Mouse (Mus musculus): ENCODE data around the gene Kat14. TPM values are rescaled to one million over a fixed set of nuclear protein-coding genes. Genes with fewer than 3 reads are reported as not detected.
A peak's percentile ranks its signal among the peaks of the same experiment; 100 is the strongest.

The Kat14 gene
- total and polyA plus RNA-seq, 2 experiments, result 10.2 to 15.8 TPM

- Histone ChIP-seq H3K27me3 (ENCODE audit: control insufficient read depth, insufficient read depth, low read length) (no peaks in the 10 kb centered on the region), H3K4me1 (ENCODE audit: control insufficient read depth, insufficient read depth, low read length) (no peaks in the 10 kb centered on the region), H3K36me3 (ENCODE audit: control insufficient read depth, insufficient read depth, low read length) (no peaks in the 10 kb centered on the region), H3K9ac (ENCODE audit: low read depth, low read length) (no peak overlapping the region), H3K27ac (replicated peaks; ENCODE audit: insufficient read depth, low read depth, low read length) (no peak overlapping the region), H3K79me2 (ENCODE audit: control insufficient read depth, insufficient read depth, low read length) (no peaks in the 10 kb centered on the region), H3K4me3 (ENCODE audit: insufficient read depth, low read depth, low read length) (no peak overlapping the region)
- TF ChIP-seq POLR2A (IDR thresholded peaks at IDR 0.05; ENCODE audit: extremely low read depth, insufficient read depth, low read length) (no peak), CTCF (IDR thresholded peaks at IDR 0.05; ENCODE audit: low read depth, low read length) (no peak)
- DNase-seq (ENCODE audit: extremely low read depth, low read depth, low spot score), result no peak
- WGBS, result 79% methylated on average over 3 of the region's 3 CpGs
Observed at GRCm38 (mm10) chr2:144439191-144439700, 70.5 kb downstream of the Kat14 start.

DNA sequence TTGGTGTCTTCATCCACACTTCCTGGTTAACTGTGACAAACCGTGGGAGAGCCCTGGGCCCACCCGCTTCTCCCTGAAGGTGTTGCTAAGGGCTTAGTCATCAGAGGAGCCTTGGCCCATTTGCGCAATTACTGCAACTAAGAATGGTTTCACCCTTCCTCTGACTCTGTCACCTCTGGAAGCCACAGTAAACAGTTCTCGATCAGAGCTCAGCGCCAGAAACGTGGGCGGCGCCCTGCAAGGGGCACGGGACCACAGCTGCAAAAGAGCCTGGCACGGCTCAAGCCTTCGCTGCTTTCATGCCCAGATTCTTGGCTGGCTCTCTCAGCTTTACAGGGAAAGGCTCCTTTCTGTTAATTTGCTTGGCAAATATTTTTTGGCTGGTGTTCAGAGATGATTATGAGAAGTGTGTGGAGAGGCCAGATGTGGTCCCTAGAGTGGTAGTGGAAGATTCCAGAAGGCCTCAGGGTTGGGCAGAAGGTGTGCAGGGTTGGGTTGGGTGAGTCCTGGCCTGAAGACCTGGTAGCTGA is 72.7 kb downstream of the Kat14 start:
- no peak for DNase-seq (ENCODE audit: extremely low read depth, low read depth, low spot score)
- H3K9ac ChIP-seq (ENCODE audit: low read depth, low read length), result no peak overlapping the region
- no peak overlapping the region for H3K4me3 ChIP-seq (ENCODE audit: insufficient read depth, low read depth, low read length)
- 56% methylated on average over 11 of the region's 11 CpGs for WGBS
- H3K27me3 ChIP-seq (ENCODE audit: control insufficient read depth, insufficient read depth, low read length), result no peaks in the 10 kb centered on the region
- H3K27ac ChIP-seq (replicated peaks; ENCODE audit: insufficient read depth, low read depth, low read length), result no peak overlapping the region
- H3K36me3 ChIP-seq (ENCODE audit: control insufficient read depth, insufficient read depth, low read length), result no peaks in the 10 kb centered on the region
- no peaks in the 10 kb centered on the region for H3K79me2 ChIP-seq (ENCODE audit: control insufficient read depth, insufficient read depth, low read length)
- TF ChIP-seq POLR2A (IDR thresholded peaks at IDR 0.05; ENCODE audit: extremely low read depth, insufficient read depth, low read length), result no peak
- no peak for TF ChIP-seq CTCF (IDR thresholded peaks at IDR 0.05; ENCODE audit: low read depth, low read length)
- no peaks in the 10 kb centered on the region for H3K4me1 ChIP-seq (ENCODE audit: control insufficient read depth, insufficient read depth, low read length)

DNA sequence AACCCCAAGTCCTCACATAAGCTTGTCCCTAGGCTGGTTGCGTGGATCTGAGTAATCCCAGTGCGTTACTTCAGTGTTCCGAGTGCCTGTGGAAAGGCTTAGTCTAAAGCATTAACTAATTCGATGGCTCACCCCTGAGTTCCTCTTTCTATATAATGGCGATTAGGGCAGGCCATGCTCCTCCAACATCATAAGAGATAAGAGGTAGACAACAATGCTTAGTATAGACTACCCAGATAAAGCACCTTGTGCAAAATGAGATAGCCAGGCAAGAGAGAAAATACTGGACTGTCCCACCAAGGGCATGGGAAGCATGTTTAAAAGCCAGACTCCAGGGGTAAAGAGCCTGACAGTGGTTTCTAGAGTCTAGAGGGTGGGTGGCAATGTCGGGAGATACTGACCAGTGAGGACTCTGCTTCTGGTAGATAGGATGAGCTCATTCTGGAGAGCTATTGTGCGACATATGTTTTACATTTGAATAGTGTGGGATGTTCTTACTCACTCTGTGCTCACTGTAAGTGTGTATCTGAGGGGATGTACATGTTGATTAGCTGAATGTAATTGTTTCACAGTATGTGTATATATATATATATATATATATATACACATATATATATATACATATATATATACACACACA is 77.7 kb downstream of the Kat14 start:
- H3K9ac ChIP-seq (ENCODE audit: low read depth, low read length), result no peak overlapping the region
- H3K4me3 ChIP-seq (ENCODE audit: insufficient read depth, low read depth, low read length), result no peak overlapping the region
- no peak overlapping the region for H3K27ac ChIP-seq (replicated peaks; ENCODE audit: insufficient read depth, low read depth, low read length)
- H3K79me2 ChIP-seq (ENCODE audit: control insufficient read depth, insufficient read depth, low read length), result no peaks in the 10 kb centered on the region
- no peak for DNase-seq (ENCODE audit: extremely low read depth, low read depth, low spot score)
- WGBS, result 78% methylated on average over 7 of the region's 7 CpGs
- no peak for TF ChIP-seq POLR2A (IDR thresholded peaks at IDR 0.05; ENCODE audit: extremely low read depth, insufficient read depth, low read length)
- TF ChIP-seq CTCF (IDR thresholded peaks at IDR 0.05; ENCODE audit: low read depth, low read length), result no peak
- no peaks in the 10 kb centered on the region for H3K36me3 ChIP-seq (ENCODE audit: control insufficient read depth, insufficient read depth, low read length)
- no peaks in the 10 kb centered on the region for H3K4me1 ChIP-seq (ENCODE audit: control insufficient read depth, insufficient read depth, low read length)
- H3K27me3 ChIP-seq (ENCODE audit: control insufficient read depth, insufficient read depth, low read length), result no peaks in the 10 kb centered on the region

DNA sequence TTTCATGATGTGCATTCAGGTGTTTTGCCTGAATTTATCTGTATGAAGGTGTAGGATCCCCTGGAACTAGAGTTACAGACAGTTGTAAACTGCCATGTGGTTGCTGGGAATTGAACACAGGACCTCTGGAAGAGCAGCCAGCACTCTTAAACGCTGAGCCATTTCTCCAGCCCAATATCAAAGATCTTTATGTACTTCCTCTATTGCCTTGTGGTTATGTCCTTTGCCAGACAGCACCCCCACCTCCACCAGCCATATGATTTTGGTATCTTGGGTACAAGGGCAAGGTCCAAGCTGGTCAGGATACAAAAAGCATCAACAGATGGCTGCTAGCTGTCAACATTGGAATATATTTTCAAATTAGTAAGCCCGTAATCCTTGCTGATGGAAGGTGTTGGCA is 81.6 kb downstream of the Kat14 start:
- no peaks in the 10 kb centered on the region for H3K4me1 ChIP-seq (ENCODE audit: control insufficient read depth, insufficient read depth, low read length)
- no peak overlapping the region for H3K4me3 ChIP-seq (ENCODE audit: insufficient read depth, low read depth, low read length)
- H3K27ac ChIP-seq (replicated peaks; ENCODE audit: insufficient read depth, low read depth, low read length), result no peak overlapping the region
- WGBS, result 69% methylated on average over 2 of the region's 2 CpGs
- peaks cover 2% of the 10 kb centered on the region; the same call in 1 of the 2 replicates for H3K27me3 ChIP-seq (ENCODE audit: control insufficient read depth, insufficient read depth, low read length)
- no peak for DNase-seq (ENCODE audit: extremely low read depth, low read depth, low spot score)
- H3K79me2 ChIP-seq (ENCODE audit: control insufficient read depth, insufficient read depth, low read length), result no peaks in the 10 kb centered on the region
- H3K9ac ChIP-seq (ENCODE audit: low read depth, low read length), result no peak overlapping the region
- no peaks in the 10 kb centered on the region for H3K36me3 ChIP-seq (ENCODE audit: control insufficient read depth, insufficient read depth, low read length)
- TF ChIP-seq POLR2A (IDR thresholded peaks at IDR 0.05; ENCODE audit: extremely low read depth, insufficient read depth, low read length) (no peak), CTCF (IDR thresholded peaks at IDR 0.05; ENCODE audit: low read depth, low read length) (no peak)

DNA sequence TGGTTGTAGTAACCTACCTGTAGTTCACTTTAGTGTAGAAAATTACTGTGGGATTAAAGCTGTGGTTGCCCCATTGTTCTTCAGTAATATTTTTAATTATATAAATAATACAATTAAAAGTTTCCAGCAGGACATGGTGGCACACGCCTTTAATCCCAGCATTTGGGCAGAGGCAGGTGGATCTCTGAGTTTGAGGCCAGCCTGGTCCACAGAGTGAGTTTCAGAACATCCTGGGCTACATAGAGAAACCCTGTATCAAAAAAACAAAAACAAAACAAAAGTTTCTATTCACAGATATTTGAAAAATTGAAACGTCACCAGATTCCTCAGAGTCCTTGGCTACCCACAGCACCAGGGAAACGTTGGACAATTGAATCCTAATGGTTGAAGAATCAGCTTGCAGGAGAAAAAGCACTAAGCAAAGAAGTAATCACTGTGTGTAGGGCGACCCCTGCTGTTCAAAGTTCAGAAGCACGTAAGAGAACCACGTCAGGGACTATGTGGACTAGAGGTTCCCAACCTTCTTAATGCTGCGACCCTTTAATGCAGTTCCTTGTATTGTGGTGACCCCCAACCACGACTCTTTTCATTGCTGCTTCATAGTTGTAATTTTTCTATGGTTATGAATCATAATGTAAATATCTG is 83.7 kb downstream of the Kat14 start:
- no peak overlapping the region for H3K27ac ChIP-seq (replicated peaks; ENCODE audit: insufficient read depth, low read depth, low read length)
- no peaks in the 10 kb centered on the region for H3K4me1 ChIP-seq (ENCODE audit: control insufficient read depth, insufficient read depth, low read length)
- H3K36me3 ChIP-seq (ENCODE audit: control insufficient read depth, insufficient read depth, low read length), result no peaks in the 10 kb centered on the region
- TF ChIP-seq POLR2A (IDR thresholded peaks at IDR 0.05; ENCODE audit: extremely low read depth, insufficient read depth, low read length) (no peak), CTCF (IDR thresholded peaks at IDR 0.05; ENCODE audit: low read depth, low read length) (peak; percentile 48)
- WGBS, result 10% methylated on average over 8 of the region's 8 CpGs
- H3K27me3 ChIP-seq (ENCODE audit: control insufficient read depth, insufficient read depth, low read length), result peaks cover 2% of the 10 kb centered on the region; the same call in 1 of the 2 replicates
- H3K79me2 ChIP-seq (ENCODE audit: control insufficient read depth, insufficient read depth, low read length), result no peaks in the 10 kb centered on the region
- H3K9ac ChIP-seq (ENCODE audit: low read depth, low read length), result no peak overlapping the region
- peak; percentile 71 for DNase-seq (ENCODE audit: extremely low read depth, low read depth, low spot score)
- no peak overlapping the region for H3K4me3 ChIP-seq (ENCODE audit: insufficient read depth, low read depth, low read length)

Other genes with a start within 250 kb of the Kat14 start
- 6.8 and 7.2 TPM in 2 replicates for gene Mgme1, start 98.3 kb upstream of the Kat14 start, total RNA-seq (2014; rRNA removed)
- gene Mgme1, start 98.3 kb upstream of the Kat14 start, polyA plus RNA-seq (2012; rRNA removed), result 3.0 and 3.5 TPM in 2 replicates
- gene Snx5, start 98.1 kb upstream of the Kat14 start, total RNA-seq (2014; rRNA removed), result 60.3 and 62.4 TPM in 2 replicates
- gene Snx5, start 98.1 kb upstream of the Kat14 start, polyA plus RNA-seq (2012; rRNA removed), result 17.2 and 21.8 TPM in 2 replicates
- gene Ovol2, start 36.8 kb upstream of the Kat14 start, total RNA-seq (2014; rRNA removed), result 0.18 TPM in 1 of 2 replicates, not detected in the other
- gene Ovol2, start 36.8 kb upstream of the Kat14 start, polyA plus RNA-seq (2012; rRNA removed), result not detected in 2 replicates
- not detected in 2 replicates for gene Pet117, start within 50 bp of the Kat14 start, total RNA-seq (2014; rRNA removed)
- gene Pet117, start within 50 bp of the Kat14 start, polyA plus RNA-seq (2012; rRNA removed), result not detected in 2 replicates
- gene Dzank1, start 158.4 kb downstream of the Kat14 start, total RNA-seq (2014; rRNA removed), result 0.18 and 0.34 TPM in 2 replicates
- gene Dzank1, start 158.4 kb downstream of the Kat14 start, polyA plus RNA-seq (2012; rRNA removed), result 0.09 and 0.48 TPM in 2 replicates
- gene Polr3f, start 158.7 kb downstream of the Kat14 start, total RNA-seq (2014; rRNA removed), result 8.1 and 8.9 TPM in 2 replicates
- gene Polr3f, start 158.7 kb downstream of the Kat14 start, polyA plus RNA-seq (2012; rRNA removed), result 3.0 and 5.1 TPM in 2 replicates
- gene Rbbp9, start 181.9 kb downstream of the Kat14 start, total RNA-seq (2014; rRNA removed), result 16.1 and 17.1 TPM in 2 replicates
- gene Rbbp9, start 181.9 kb downstream of the Kat14 start, polyA plus RNA-seq (2012; rRNA removed), result 7.1 and 9.2 TPM in 2 replicates
- gene Sec23b, start 187.2 kb downstream of the Kat14 start, total RNA-seq (2014; rRNA removed), result 41.1 and 49.7 TPM in 2 replicates
- gene Sec23b, start 187.2 kb downstream of the Kat14 start, polyA plus RNA-seq (2012; rRNA removed), result 41.0 and 47.6 TPM in 2 replicates
- gene Smim26, start 225.1 kb downstream of the Kat14 start, total RNA-seq (2014; rRNA removed), result 23.0 and 28.8 TPM in 2 replicates
- 4.7 and 5.1 TPM in 2 replicates for gene Smim26, start 225.1 kb downstream of the Kat14 start, polyA plus RNA-seq (2012; rRNA removed)
- gene Dtd1, start 230.9 kb downstream of the Kat14 start, total RNA-seq (2014; rRNA removed), result 13.4 and 14.2 TPM in 2 replicates
- gene Dtd1, start 230.9 kb downstream of the Kat14 start, polyA plus RNA-seq (2012; rRNA removed), result 8.8 and 9.5 TPM in 2 replicates

Measured in liver, adult 2 months (tissue).